Mouse (Mus musculus): ENCODE measurements around the gene P2ry4.
A peak's percentile ranks its signal among the peaks of the same experiment; 100 is the strongest.

P2ry4 gene

DNA sequence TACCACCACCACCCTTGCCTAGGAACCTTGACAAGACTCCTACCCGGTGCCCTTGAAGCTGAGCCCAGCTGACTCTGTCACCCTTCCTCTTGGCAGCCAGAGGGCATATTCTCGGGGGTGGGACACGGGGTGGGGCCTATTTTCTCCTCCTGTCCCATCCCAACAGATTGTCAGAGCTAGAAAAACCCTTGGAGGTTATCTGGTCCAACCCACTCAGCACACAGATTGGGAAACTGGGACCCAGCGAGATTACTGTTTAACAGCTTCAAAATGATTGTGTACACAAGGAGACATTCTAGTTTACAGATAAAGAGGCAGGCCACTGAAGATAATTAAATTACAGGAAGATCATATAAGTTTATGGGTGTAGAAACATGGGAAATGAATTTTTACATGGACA lies at the start of gene P2ry4:
Gene P2ry4 (minus strand): TSS at position 79 of the 400 bp plus-strand sequence.
- no peak for DNase-seq

DNA sequence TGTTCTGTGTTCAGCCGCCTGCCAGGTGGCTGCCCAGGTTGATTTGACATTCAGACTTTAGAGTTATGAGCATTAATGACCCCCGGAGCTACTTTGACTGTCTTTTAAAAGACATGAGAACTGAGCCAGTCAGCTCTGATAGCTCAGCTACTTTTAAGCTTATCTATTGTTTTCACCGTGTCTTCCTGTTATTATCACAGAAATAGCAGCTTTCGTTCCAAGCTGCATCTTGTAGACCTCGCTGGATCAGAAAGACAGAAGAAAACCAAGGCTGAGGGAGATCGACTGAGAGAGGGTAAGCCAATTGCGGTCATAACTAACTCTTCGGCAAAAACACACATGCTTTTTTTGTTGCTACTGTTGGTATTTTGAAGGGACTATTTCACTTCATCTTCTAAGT lies 43.8 kb upstream of the P2ry4 start:
- DNase-seq, result no peak

DNA sequence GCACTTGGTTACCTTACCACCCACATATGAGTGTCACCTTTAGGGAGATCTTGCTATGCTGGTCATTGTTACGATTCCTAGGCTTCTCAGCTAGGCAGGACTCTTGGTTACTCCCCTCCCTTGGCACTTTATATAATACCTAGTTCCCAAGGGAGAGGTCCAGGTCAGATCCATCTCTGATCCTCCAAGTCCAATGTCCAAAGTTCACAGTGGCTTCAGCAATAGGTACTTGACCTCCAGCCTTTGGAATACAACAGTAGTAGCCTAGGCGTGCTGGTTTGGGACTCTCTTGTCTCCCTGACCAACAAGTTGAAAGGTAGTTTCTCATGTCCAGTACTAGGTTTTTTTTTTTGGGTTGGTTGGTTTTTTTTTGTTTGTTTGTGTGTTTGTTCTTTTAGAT lies 34.4 kb upstream of the P2ry4 start:
- DNase-seq, result no peak

DNA sequence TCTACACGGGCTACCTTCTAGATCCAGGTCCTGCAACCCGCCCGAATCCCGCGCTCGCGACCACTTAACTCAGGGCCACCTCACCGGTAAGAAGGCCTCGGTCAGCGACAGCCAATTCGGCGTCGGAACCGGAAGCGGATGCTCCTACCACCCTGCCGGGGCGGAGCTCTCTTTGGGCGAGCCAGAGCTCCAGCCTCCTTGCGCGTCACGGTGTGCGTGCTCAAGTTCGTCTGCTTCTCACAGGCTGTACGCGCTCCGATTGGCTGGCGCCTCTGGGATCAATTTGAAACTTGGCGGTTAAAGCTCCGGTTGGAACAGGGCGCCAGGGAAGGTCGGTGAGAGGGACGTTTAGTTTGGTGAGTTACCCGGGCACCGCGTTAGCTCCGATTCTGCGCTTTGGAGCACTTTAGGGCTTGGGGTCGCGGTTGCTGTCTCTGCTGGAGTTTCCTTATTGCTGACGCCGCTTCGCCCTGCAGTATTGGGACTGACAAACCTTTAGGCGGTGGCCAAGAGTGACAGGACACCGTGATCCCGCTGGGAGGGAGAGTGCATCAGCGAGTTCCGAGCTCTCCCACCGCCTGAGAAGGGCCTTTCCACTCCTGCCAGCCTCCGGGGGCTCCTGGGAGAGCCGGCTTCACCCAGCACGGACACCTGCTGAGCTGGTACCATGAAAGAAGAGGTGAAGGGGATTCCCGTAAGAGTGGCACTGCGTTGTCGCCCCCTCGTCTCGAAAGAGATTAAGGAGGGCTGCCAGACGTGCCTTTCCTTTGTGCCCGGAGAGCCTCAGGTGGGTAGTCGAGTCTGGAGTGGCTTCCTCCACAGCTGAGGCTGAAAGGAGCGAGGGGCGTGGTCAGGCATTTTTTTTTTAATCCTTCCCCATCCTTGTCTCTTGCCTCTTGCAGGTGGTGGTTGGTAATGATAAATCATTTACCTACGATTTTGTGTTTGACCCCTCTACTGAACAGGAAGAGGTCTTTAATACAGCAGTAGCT lies 31.4 kb upstream of the P2ry4 start, which contains the start of gene Pdzd11:
Gene Pdzd11 (minus strand): TSS at position 767 of the 992 bp plus-strand sequence.
- peak; percentile 71 to 73 for DNase-seq

DNA sequence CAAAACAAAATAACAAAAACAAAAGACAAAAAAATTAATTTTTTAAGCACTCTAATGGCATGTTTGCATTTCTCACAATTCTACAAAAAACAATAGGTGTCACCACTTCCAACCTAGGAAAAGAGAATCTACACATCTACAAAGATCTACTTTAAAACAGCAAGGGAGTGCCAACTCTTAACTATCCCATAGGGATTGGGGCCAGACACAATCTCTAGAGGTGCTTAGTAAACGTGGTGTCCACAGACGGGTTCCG lies 30.8 kb upstream of the P2ry4 start, which contains the start of gene Kif4:
Gene Kif4 (plus strand): TSS at position 192 of the 256 bp plus-strand sequence.
- no peak for DNase-seq

DNA sequence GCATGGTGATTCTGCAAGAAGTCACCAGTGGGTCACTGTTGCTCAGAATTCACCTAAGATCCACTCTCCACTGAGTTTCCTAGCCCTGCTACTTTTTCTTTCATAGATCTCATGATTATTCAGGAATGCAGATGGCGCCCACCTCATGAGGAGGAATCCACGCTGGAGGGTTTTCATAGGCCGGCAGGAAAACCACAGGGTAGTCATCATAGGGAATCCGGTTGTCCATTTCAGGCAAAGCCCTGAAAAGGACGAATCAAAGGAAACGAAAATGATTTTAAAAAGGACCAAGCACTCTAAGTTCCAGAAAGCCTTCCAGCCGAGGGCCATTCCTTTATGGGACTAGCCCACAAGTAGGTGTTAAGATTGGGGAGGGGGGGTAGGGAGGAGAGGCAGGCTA lies 30.5 kb upstream of the P2ry4 start:
- DNase-seq, result no peak

DNA sequence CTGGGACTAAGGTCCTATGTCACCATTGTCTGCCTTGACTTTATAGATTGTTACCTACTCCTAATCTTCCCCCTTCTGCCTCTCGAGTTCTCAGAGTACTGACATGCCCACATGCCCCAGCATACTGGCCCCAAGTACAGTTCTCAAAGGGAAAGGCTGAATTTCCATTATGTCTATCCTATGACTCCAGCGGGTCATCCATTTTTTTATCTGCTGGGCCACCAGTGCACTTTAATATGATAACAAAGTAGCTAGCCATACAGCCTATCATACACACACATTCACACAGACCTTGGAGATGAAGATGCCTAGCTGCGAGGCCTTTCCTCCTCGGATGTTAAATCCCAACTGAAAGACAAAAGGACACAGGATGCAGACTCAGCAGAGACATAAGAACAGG lies 29.6 kb upstream of the P2ry4 start:
- DNase-seq, result no peak

DNA sequence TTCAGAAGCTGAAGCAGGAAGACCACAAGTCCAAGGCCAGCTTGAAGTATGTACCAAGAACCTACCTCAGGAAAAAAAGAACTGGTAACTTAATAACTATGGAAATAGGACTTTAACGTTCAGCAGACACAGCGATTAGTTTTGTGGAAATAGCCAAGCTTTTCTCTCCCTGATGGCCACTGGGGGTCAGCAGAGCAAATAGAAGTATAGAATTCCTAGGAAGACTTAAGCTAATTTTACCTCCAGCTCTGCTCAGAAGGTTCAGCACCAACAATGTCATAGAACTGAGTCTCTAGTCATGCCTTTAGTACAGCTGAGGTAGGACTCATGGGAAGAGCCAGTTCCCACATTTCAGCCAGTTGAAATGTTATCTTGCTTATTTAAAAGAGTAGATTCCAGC lies 26.7 kb upstream of the P2ry4 start:
- DNase-seq, result no peak

DNA sequence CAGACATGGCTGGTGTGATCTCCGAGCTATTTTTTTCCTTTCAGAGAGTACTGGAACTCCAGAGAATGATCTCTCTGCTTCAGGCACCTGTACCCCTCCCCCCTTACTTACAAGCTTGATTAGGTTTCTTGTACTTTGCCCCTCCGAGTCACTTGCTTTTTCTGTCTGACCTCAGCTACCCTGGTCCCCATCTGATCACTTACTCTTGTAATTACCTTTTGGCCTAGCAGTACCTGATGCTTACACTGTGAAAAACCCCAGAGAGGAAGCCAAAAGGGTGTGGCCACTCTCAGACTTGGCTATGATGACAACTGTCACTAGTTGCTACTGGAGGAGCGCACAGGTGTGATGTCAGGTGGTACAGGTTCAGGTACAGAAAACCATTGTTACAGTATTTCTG lies 23.8 kb upstream of the P2ry4 start:
- DNase-seq, result no peak

DNA sequence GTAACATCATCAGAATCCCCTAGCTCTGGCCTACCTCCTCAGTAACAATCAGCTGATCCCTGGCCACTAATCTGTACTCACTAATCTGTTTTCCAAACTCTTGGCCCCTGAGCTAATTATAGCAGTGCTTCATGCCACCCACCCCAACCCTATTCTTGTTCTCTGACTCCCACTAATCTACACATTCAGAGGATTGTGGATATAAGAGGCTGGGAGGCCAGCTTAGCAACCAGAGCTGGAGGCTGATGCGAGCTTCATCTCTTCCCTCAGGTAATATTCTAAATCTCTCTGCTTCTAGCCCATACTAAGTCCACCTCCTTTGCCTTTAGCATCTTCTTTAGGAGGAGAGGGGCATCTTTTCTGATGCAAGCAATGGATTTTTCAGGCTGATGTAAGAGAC lies 10.6 kb upstream of the P2ry4 start, which contains the start of gene Arr3:
Gene Arr3 (plus strand): TSS at position 184 of the 400 bp plus-strand sequence.
- no peak for DNase-seq

DNA sequence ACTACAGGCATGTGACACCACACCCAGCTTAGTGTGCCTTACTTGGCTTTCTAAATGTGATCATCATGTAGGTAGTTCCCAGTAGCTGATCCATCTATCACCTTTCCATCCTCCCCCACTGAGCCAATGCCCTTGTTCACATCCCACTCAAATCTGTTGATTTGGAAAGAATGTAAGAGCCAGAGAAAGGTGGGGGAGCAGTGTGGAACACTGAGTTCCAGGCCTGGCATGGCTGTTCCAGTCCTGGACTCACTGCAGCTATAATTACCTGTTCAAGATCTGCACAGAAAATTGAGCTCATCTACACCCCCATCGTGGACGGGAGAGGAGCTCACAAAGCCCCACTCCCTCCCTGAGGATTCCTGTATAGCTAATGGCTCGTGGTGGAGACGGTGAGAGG lies 5.1 kb upstream of the P2ry4 start:
- DNase-seq, result no peak

DNA sequence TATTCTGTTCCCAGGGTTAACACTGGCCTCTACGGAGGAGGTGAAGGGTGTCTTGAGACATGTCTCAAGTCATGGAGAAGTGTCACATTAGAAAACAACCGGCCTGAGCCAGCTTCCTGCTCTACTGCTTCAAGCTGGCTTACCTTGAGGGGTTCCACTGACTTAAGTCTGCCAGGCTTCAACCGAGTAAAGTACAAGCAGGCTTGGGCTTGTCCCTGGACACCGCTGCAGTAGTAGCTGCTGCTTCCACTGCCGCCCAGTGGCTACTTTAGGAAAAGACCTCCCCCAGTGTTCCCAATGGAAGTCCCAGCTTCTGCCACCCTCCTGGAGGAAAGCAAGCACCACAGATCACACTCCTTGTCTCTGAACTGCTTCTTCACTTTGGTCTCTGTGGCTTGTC lies 2.8 kb upstream of the P2ry4 start:
- no peak for DNase-seq

DNA sequence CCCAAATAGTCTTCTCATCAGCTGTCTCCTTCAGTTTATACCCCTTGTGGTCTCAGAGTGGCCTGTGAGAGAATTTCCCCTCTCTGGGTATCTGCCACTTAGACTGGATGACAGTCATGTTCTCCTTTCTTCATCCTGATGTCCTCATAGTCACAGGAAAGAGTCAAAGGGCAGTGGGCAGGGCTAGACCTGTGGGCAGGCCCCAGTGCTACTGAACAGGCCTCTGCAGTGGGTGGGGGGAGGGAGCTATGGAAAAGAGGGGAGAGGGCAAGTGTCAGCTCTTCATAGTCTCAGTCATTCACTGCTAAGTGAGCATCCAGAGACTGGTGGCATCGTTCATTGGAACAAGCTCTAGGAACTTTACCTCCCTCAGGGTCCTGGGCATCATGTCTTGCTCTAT lies 22.7 kb downstream of the P2ry4 start, which contains the start of gene Awat1:
Gene Awat1 (plus strand): TSS at position 301 of the 400 bp plus-strand sequence.
- no peak for DNase-seq

DNA sequence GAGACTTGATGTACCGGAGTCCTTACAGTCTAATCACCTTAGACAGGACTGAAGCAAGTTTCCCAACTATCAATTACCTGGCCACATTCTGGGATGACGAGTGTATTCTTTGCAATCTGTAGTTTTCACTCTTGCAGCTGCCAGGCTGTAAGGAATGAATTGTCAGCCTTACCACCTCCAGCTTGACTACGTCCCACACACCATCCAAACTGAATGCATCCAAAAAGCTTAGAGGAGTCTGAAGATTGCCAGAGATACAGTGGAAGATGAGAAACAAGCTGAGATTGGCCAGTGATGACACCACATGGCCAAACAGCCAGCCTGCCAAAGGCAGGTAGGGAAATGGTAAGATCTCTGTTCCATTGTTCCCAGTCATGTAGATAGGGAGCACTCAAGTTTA lies 29.0 kb downstream of the P2ry4 start:
- DNase-seq, result no peak

DNA sequence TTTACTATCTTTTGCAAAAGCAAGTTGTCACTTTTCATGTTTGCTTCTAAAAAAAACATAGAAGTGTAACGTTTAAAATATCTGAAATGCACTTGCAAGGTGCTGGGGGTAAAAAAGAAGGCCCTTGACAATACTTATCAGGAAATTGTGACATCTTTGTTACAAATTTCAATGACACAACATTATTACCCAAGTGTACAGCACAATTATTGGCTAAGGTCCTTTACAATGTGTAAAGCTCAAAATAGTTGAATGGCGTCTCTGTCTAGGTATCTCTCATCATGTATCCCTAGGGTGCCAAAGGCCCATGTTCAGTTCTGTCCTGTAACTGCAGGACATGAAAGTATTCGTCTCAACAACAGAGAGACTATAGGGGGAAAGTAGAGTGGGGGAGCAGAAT lies 38.6 kb downstream of the P2ry4 start:
- no peak for DNase-seq
